Mouse (Mus musculus) forebrain, embryonic 13.5 days (tissue): Measurements from ENCODE around the gene Rasd2. TPM values are rescaled to one million over a fixed set of nuclear protein-coding genes. Genes with fewer than 3 reads are reported as not detected.

Source experiments
- ATAC-seq: fragments of 200-750 bp; cut with Nextera tagmentation; 2 replicates; pipeline ENCODE4 v1.8.0; 2017
- H3K27ac ChIP-seq: fragments of 300-500 bp; sonication (generic); 2 replicates; pipeline ENCODE4 v1.5.1; 2015; ENCODE audit warnings: inconsistent platforms, mild to moderate bottlenecking, moderate library complexity
- H3K27me3 ChIP-seq: fragments of 300-500 bp; sonication (generic); 2 replicates; pipeline ENCODE4 v1.6.1; 2015; ENCODE audit warnings: mild to moderate bottlenecking, inconsistent platforms
- H3K36me3 ChIP-seq: fragments of 300-500 bp; sonication (generic); 2 replicates; pipeline ENCODE4 v1.6.1; 2015; ENCODE audit warnings: mild to moderate bottlenecking, inconsistent platforms; ENCODE audit not compliant: poor library complexity, severe bottlenecking
- H3K4me1 ChIP-seq: fragments of 300-500 bp; sonication (generic); 2 replicates; pipeline ENCODE4 v1.6.1; 2015; ENCODE audit warnings: inconsistent platforms
- H3K4me2 ChIP-seq: fragments of 300-500 bp; sonication (generic); 2 replicates; pipeline ENCODE4 v1.6.1; 2015; ENCODE audit warnings: inconsistent platforms, mild to moderate bottlenecking, moderate library complexity
- H3K4me3 ChIP-seq: fragments of 300-500 bp; sonication (generic); 2 replicates; pipeline ENCODE4 v1.5.1; 2015; ENCODE audit warnings: mild to moderate bottlenecking, inconsistent platforms
- H3K9ac ChIP-seq: fragments of 300-500 bp; sonication (generic); 2 replicates; pipeline ENCODE4 v1.6.1; 2015; ENCODE audit warnings: mild to moderate bottlenecking, inconsistent platforms
- H3K9me3 ChIP-seq: fragments of 300-500 bp; sonication (generic); replicated peaks from 2 replicates; pipeline ENCODE4 v1.6.1; 2016; ENCODE audit warnings: inconsistent platforms
- WGBS: fragments of 180-500 bp; shearing (Covaris S2); methylation state at CpG from one replicate; pipeline ENCODE4 v1.1.7; 2015; 5-methylcytosine and 5-hydroxymethylcytosine counted together
- polyA plus RNA-seq: library from polyadenylated mRNA; unstranded; fragments of >200 nt; fragmentation: Nextera tagmentation; extraction: Ambion mirVana; gene quantifications from 2 replicates; pipeline ENCODE4 v1.2.1, GENCODE M21; 2015

The Rasd2 gene
- 0.18 and 0.31 TPM in 2 replicates for polyA plus RNA-seq

- peak within 1 kb of the TSS; percentile 97 for H3K4me2 ChIP-seq
- no peaks in the 10 kb centered on the region for H3K36me3 ChIP-seq
- 2% methylated on average over 42 of the region's 42 CpGs for WGBS
- peak; percentile 6 for ATAC-seq
- H3K9ac ChIP-seq = peak within 1 kb of the TSS; percentile 60
- peak within 1 kb of the TSS; percentile 55 for H3K4me3 ChIP-seq
- H3K27me3 ChIP-seq = peaks cover 76% of the 10 kb centered on the region
- no peak within 1 kb of the TSS for H3K27ac ChIP-seq
- H3K4me1 ChIP-seq = peaks cover 13% of the 10 kb centered on the region
- H3K9me3 ChIP-seq = no peaks in the 10 kb centered on the region
Measured at GRCm38 (mm10) chr8:75213686-75214085, at the start of gene Rasd2. Gene Rasd2 (plus strand): TSS chr8:75213944.

- H3K9ac ChIP-seq = no peak overlapping the region
- no peaks in the 10 kb centered on the region for H3K36me3 ChIP-seq
- no peak overlapping the region for H3K27ac ChIP-seq
- 59% methylated on average over 5 of the region's 5 CpGs for WGBS
- H3K4me2 ChIP-seq = no peak overlapping the region
- peak; percentile 45; the same call in 1 of the 2 replicates for ATAC-seq
- no peaks in the 10 kb centered on the region for H3K9me3 ChIP-seq
- no peaks in the 10 kb centered on the region for H3K27me3 ChIP-seq
- H3K4me1 ChIP-seq = no peaks in the 10 kb centered on the region
- H3K4me3 ChIP-seq = no peak overlapping the region
Measured at GRCm38 (mm10) chr8:75169363-75169762, 44.4 kb upstream of the Rasd2 start.

- no peaks in the 10 kb centered on the region for H3K27me3 ChIP-seq
- H3K36me3 ChIP-seq = no peaks in the 10 kb centered on the region
- no peaks in the 10 kb centered on the region for H3K4me1 ChIP-seq
- H3K4me2 ChIP-seq = no peak overlapping the region
- WGBS = 80% methylated on average over 6 of the region's 6 CpGs
- ATAC-seq = no peak
- H3K4me3 ChIP-seq = no peak overlapping the region
- H3K9me3 ChIP-seq = no peaks in the 10 kb centered on the region
- no peak overlapping the region for H3K9ac ChIP-seq
- H3K27ac ChIP-seq = no peak overlapping the region
Measured at GRCm38 (mm10) chr8:75172009-75172685, 41.6 kb upstream of the Rasd2 start.

GRCm38 (mm10) chr8:75193022-75193421, 20.7 kb upstream of the Rasd2 start:
- no peaks in the 10 kb centered on the region for H3K27me3 ChIP-seq
- no peak overlapping the region for H3K27ac ChIP-seq
- H3K9me3 ChIP-seq = no peaks in the 10 kb centered on the region
- H3K4me2 ChIP-seq = no peak overlapping the region
- H3K36me3 ChIP-seq = no peaks in the 10 kb centered on the region
- no peak for ATAC-seq
- no peak overlapping the region for H3K9ac ChIP-seq
- WGBS = 77% methylated on average over 3 of the region's 3 CpGs
- H3K4me1 ChIP-seq = no peaks in the 10 kb centered on the region
- no peak overlapping the region for H3K4me3 ChIP-seq

GRCm38 (mm10) chr8:75194473-75195071, 19.2 kb upstream of the Rasd2 start:
- Histone ChIP-seq H3K9me3 (no peaks in the 10 kb centered on the region), H3K27me3 (no peaks in the 10 kb centered on the region), H3K36me3 (no peaks in the 10 kb centered on the region), H3K9ac (no peak overlapping the region), H3K4me3 (no peak overlapping the region), H3K4me2 (no peak overlapping the region), H3K4me1 (no peaks in the 10 kb centered on the region), H3K27ac (no peak overlapping the region)
- WGBS = 29% methylated on average over 4 of the region's 4 CpGs
- no peak for ATAC-seq

- Histone ChIP-seq H3K9me3 (no peaks in the 10 kb centered on the region), H3K4me1 (no peaks in the 10 kb centered on the region), H3K4me3 (no peak overlapping the region), H3K36me3 (no peaks in the 10 kb centered on the region), H3K27me3 (no peaks in the 10 kb centered on the region), H3K9ac (no peak overlapping the region), H3K4me2 (no peak overlapping the region), H3K27ac (no peak overlapping the region)
- no peak for ATAC-seq
- WGBS = 89% methylated on average over 3 of the region's 3 CpGs
Measured at GRCm38 (mm10) chr8:75197170-75197569, 16.6 kb upstream of the Rasd2 start.

- 78% methylated on average over 4 of the region's 4 CpGs for WGBS
- no peak overlapping the region for H3K4me2 ChIP-seq
Measured at GRCm38 (mm10) chr8:75197862-75198261, 15.9 kb upstream of the Rasd2 start.

GRCm38 (mm10) chr8:75198300-75198699, 15.4 kb upstream of the Rasd2 start:
- no peaks in the 10 kb centered on the region for H3K9me3 ChIP-seq

More at GRCm38 (mm10) chr8:75197862-75198261, 15.9 kb upstream of the Rasd2 start:
- H3K9ac ChIP-seq = no peak overlapping the region
- H3K4me3 ChIP-seq = no peak overlapping the region
- no peaks in the 10 kb centered on the region for H3K9me3 ChIP-seq
- H3K36me3 ChIP-seq = no peaks in the 10 kb centered on the region
- no peak overlapping the region for H3K27ac ChIP-seq
- no peaks in the 10 kb centered on the region for H3K4me1 ChIP-seq
- H3K27me3 ChIP-seq = no peaks in the 10 kb centered on the region
- no peak for ATAC-seq

GRCm38 (mm10) chr8:75198988-75199765, 14.6 kb upstream of the Rasd2 start:
- H3K4me3 ChIP-seq = no peak overlapping the region
- H3K9me3 ChIP-seq = no peaks in the 10 kb centered on the region
- H3K9ac ChIP-seq = no peak overlapping the region
- WGBS = 63% methylated on average over 5 of the region's 5 CpGs
- no peak overlapping the region for H3K27ac ChIP-seq
- H3K36me3 ChIP-seq = no peaks in the 10 kb centered on the region
- no peaks in the 10 kb centered on the region for H3K4me1 ChIP-seq
- no peak overlapping the region for H3K4me2 ChIP-seq
- peak; percentile 41 for ATAC-seq
- H3K27me3 ChIP-seq = no peaks in the 10 kb centered on the region

More at GRCm38 (mm10) chr8:75198300-75198699, 15.4 kb upstream of the Rasd2 start:
- Histone ChIP-seq H3K4me2 (no peak overlapping the region), H3K9ac (no peak overlapping the region), H3K4me3 (no peak overlapping the region), H3K36me3 (no peaks in the 10 kb centered on the region), H3K27ac (no peak overlapping the region), H3K27me3 (no peaks in the 10 kb centered on the region), H3K4me1 (no peaks in the 10 kb centered on the region)
- ATAC-seq = no peak

- Histone ChIP-seq H3K4me2 (no peak overlapping the region), H3K9me3 (no peaks in the 10 kb centered on the region), H3K27me3 (no peaks in the 10 kb centered on the region), H3K9ac (no peak overlapping the region), H3K36me3 (no peaks in the 10 kb centered on the region), H3K4me1 (no peaks in the 10 kb centered on the region), H3K27ac (no peak overlapping the region), H3K4me3 (no peak overlapping the region)
- ATAC-seq = no peak
- WGBS = 53% methylated on average over 1 of the region's 1 CpGs
Measured at GRCm38 (mm10) chr8:75199914-75200313, 13.8 kb upstream of the Rasd2 start.

GRCm38 (mm10) chr8:75202041-75202656, 11.6 kb upstream of the Rasd2 start:
- Histone ChIP-seq H3K27me3 (no peaks in the 10 kb centered on the region), H3K4me1 (no peaks in the 10 kb centered on the region), H3K27ac (no peak overlapping the region), H3K4me3 (no peak overlapping the region), H3K9ac (no peak overlapping the region), H3K4me2 (no peak overlapping the region), H3K36me3 (no peaks in the 10 kb centered on the region), H3K9me3 (no peaks in the 10 kb centered on the region)
- WGBS = 89% methylated on average over 8 of the region's 8 CpGs
- ATAC-seq = no peak

- ATAC-seq = no peak
- 88% methylated on average over 3 of the region's 3 CpGs for WGBS
- Histone ChIP-seq H3K4me2 (no peak overlapping the region), H3K27me3 (no peaks in the 10 kb centered on the region), H3K4me3 (no peak overlapping the region), H3K36me3 (no peaks in the 10 kb centered on the region), H3K4me1 (no peaks in the 10 kb centered on the region), H3K9me3 (no peaks in the 10 kb centered on the region), H3K9ac (no peak overlapping the region), H3K27ac (no peak overlapping the region)
Measured at GRCm38 (mm10) chr8:75202913-75203312, 10.8 kb upstream of the Rasd2 start.
